Mouse (Mus musculus): Measurements from ENCODE around the gene Tmem208.

DNA sequence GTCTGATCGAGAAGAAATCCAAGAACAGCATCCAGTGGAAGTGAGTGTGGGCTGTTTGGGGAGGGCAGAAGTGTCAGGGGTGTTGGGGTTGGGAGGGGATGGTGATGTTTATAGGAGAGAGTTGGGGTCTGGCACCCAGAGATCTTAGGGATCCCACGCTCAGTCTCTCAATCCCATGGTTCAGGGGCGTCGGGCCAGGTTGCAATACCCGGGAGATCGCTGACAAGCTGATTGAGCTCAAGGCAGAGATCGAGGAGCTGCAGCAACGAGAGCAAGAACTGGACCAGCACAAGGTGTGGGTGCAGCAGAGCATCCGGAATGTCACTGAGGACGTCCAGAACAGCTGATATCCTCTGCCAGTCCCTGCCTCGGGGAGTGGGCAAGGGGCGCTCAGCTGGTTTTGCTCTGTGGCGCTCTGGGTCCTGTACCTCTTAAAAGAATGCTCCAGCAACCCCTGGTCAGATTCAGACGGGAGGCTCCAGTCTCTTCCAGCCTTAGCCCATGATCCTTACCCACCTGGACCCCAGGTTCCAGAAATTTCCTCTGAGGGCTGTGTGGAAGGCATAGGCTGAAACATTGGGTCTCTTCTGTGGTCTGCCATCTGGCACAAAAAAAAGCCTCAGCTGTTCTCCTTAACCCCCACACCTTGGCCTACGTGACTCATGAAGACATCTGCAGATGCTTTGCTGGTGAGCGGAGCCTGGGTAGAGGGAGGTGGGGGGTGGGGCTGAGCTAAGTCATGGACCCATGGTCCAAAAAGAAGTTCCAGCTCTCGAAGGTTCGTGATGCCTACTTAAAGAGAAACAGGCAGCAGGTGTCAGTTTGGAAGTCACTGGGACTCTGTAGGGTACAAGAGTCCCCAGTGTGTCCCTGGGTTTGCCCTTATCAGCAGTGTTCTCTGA is 27.6 kb upstream of the Tmem208 start:
- TF ChIP-seq MYOG (IDR thresholded peaks at IDR 0.05; ENCODE audit: control insufficient read depth, extremely low read depth, insufficient read length) (no peak), CTCF (IDR thresholded peaks at IDR 0.05; ENCODE audit: control insufficient read depth, insufficient read depth, insufficient read length) (no peak), USF1 (IDR thresholded peaks at IDR 0.05; ENCODE audit: low read depth) (no peak)

All from C2C12 (cell line).